Mouse (Mus musculus) stomach, postnatal 0 days (tissue): ENCODE measurements around the gene Polr3a. TPM values are rescaled to one million over a fixed set of nuclear protein-coding genes. Genes with fewer than 3 reads are reported as not detected.
A peak's percentile ranks its signal among the peaks of the same experiment; 100 is the strongest.

Experiments used
- ATAC-seq: fragments of 200-750 bp; cut with Nextera tagmentation; 2 replicates; pipeline ENCODE4 v1.8.0; 2017; ENCODE audit not compliant: low FRiP score, low TSS enrichment
- DNase-seq: peaks from one replicate; pipeline ENCODE4 v3.0.0-alpha.2; 2016; ENCODE audit warnings: low spot score
- H3K27ac ChIP-seq: fragments of 300-500 bp; sonication (generic); replicated peaks from 2 replicates; pipeline ENCODE4 v1.5.1; 2014; ENCODE audit warnings: mild to moderate bottlenecking, control low read depth
- H3K27me3 ChIP-seq: fragments of 300-500 bp; sonication (generic); 2 replicates; pipeline ENCODE4 v1.6.1; 2014; ENCODE audit warnings: low read length; ENCODE audit not compliant: control insufficient read depth, insufficient read depth
- H3K36me3 ChIP-seq: fragments of 300-500 bp; sonication (generic); 2 replicates; pipeline ENCODE4 v1.6.1; 2014; ENCODE audit warnings: low read length, mixed read lengths; ENCODE audit not compliant: control insufficient read depth, insufficient read depth
- H3K4me1 ChIP-seq: fragments of 300-500 bp; sonication (generic); replicated peaks from 2 replicates; pipeline ENCODE4 v1.6.1; 2014; ENCODE audit warnings: antibody characterized with exemption; ENCODE audit not compliant: control insufficient read depth, insufficient read depth
- H3K4me2 ChIP-seq: fragments of 300-500 bp; sonication (generic); replicated peaks from 2 replicates; pipeline ENCODE4 v1.6.1; 2014; ENCODE audit warnings: low read depth, mild to moderate bottlenecking, control low read depth, moderate library complexity
- H3K4me3 ChIP-seq: fragments of 300-500 bp; sonication (generic); 2 replicates; pipeline ENCODE4 v1.5.1; 2014; ENCODE audit warnings: low read depth, low read length, control low read depth
- H3K9ac ChIP-seq: fragments of 300-500 bp; sonication (generic); 2 replicates; pipeline ENCODE4 v1.6.1; 2014; ENCODE audit warnings: mild to moderate bottlenecking, low read length, control low read depth, mixed read lengths
- H3K9me3 ChIP-seq: fragments of 300-500 bp; sonication (generic); 2 replicates; pipeline ENCODE4 v1.6.1; 2016; ENCODE audit warnings: low read length; ENCODE audit not compliant: control insufficient read depth
- CTCF ChIP-seq: IDR thresholded peaks from 2 replicates; pipeline ENCODE4 v1.5.1; 2016; ENCODE audit warnings: antibody characterized with exemption, low read depth, mild to moderate bottlenecking, moderate library complexity
- EP300 ChIP-seq: optimal IDR thresholded peaks from 2 replicates; pipeline ENCODE3; 2016; ENCODE audit warnings: antibody characterized with exemption
- WGBS: fragments of 180-500 bp; shearing (Covaris S2); extraction: QIAGEN DNeasy Blood & Tissue Kit; methylation state at CpG from one replicate; pipeline ENCODE4 v1.1.7; 2014; 5-methylcytosine and 5-hydroxymethylcytosine counted together
- polyA plus RNA-seq: library from polyadenylated mRNA; unstranded; fragments of >200 nt; fragmentation: Nextera tagmentation; extraction: Ambion mirVana; gene quantifications from 2 replicates; pipeline ENCODE4 v1.2.1, GENCODE M21; 2015

Gene Polr3a
- polyA plus RNA-seq, 1 experiment from 2014 or later: 7.0 TPM

DNA sequence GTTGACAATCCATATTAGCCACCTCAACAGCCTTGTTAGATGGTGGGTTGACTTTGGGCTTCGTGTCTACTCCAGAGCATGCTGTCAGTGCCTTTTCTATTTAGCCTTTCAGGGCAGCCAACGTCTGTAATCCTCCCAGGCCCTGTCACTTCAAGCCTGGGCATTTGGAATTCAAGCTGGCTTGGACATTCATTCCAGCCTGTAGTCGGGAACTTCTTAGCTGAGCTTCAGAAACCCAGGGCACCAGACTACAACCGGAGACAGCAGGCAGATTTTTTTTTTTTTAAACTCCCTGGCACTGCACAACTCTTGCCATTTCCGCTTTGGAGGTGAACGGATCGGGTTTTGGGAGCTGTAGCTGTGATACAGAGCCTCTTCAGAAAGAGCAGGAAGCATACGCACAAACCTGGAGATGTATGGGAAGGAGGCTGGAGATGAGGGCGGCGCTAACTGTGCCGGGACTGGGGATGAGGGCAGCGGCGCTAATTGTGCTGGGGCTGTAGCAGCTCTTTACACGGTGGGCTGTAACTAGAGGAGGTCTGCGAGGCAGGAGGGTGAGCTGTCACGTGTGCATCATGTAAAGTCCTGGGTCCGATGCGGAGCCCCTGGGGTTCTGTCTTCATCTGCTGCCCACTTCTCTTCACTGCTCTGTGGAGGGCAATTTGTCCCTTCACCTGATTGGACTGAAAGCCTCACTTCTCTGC is 21.4 kb upstream of the Polr3a start:
- Histone ChIP-seq H3K4me3 (no peak overlapping the region), H3K4me2 (peak overlapping the region; percentile 23; the same call in 1 of the 2 replicates), H3K27me3 (no peaks in the 10 kb centered on the region), H3K27ac (peak overlapping the region; percentile 20; the same call in 1 of the 2 replicates), H3K36me3 (no peaks in the 10 kb centered on the region), H3K9ac (no peak overlapping the region), H3K4me1 (no peaks in the 10 kb centered on the region), H3K9me3 (no peaks in the 10 kb centered on the region)
- no peak for ATAC-seq
- no peak for DNase-seq
- 22% methylated on average over 18 of the region's 18 CpGs for WGBS
- no peak for TF ChIP-seq CTCF
- TF ChIP-seq EP300: no peak

DNA sequence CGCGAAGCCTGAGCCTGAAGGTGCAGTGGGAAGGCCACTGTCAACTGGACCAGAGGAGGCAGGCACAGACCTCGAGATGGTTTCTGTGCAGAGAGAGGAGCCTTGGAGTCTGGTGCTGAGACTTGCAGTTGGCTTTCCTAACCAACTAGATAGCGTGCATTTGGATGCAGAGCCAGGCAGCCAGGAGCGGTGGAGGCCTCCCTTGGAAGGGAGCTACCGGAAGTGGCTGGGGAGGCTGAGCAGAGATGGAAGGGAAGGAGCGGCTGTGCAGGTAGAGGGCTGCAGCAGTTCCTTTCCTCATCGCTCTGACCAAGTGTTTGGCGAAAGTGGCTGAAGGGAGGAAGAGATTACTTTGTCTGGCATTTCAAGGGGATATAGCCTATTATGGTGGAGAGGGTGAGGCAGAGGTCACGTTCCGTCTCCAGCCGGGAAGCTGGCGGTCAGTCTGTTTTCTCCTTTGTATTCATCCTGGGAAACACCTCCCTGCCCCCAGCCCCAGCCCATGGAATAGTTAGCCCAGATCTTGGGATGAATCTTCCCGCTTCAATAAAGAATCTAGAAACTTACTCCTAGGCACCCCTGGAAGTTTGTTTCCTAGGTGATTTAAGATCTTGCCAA is 20.7 kb upstream of the Polr3a start:
- TF ChIP-seq CTCF: no peak
- TF ChIP-seq EP300: no peak
- H3K4me1 ChIP-seq: no peaks in the 10 kb centered on the region
- no peaks in the 10 kb centered on the region for H3K27me3 ChIP-seq
- H3K4me2 ChIP-seq: no peak overlapping the region
- H3K9ac ChIP-seq: no peak overlapping the region
- no peak overlapping the region for H3K4me3 ChIP-seq
- no peaks in the 10 kb centered on the region for H3K36me3 ChIP-seq
- ATAC-seq: no peak
- peak overlapping the region; percentile 24; the same call in 1 of the 2 replicates for H3K27ac ChIP-seq
- H3K9me3 ChIP-seq: no peaks in the 10 kb centered on the region
- WGBS: 33% methylated on average over 14 of the region's 14 CpGs
- DNase-seq: no peak

DNA sequence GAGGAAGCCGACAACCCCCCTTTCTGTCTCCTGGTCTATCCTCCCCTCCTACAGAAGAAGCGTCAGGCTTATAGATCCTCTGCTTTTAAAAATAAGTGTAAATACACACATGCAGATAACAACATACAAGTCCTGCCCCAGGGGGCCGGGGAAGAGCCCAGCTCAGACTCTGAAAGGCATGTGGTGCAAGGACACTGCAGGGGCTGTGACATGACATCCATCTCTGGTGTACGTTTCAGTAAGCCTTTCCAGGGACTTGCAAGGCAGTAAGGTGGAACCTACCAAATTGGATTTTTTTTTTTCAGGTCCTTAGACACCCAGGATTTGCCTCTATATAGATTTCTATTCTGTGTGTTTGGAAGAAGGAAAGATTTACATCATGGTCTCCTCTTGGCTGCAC is 14.4 kb upstream of the Polr3a start:
- H3K36me3 ChIP-seq: peaks cover 19% of the 10 kb centered on the region
- H3K4me2 ChIP-seq: no peak overlapping the region
- H3K9ac ChIP-seq: 0 out of 2 replicates have a peak overlapping the region, but pooled peaks have one; percentile 8
- H3K9me3 ChIP-seq: no peaks in the 10 kb centered on the region
- 55% methylated on average over 4 of the region's 4 CpGs for WGBS
- TF ChIP-seq EP300 (no peak), CTCF (no peak)
- H3K4me1 ChIP-seq: no peaks in the 10 kb centered on the region
- no peak for DNase-seq
- peak overlapping the region; percentile 49 for H3K27ac ChIP-seq
- no peaks in the 10 kb centered on the region for H3K27me3 ChIP-seq
- no peak for ATAC-seq
- H3K4me3 ChIP-seq: no peak overlapping the region

DNA sequence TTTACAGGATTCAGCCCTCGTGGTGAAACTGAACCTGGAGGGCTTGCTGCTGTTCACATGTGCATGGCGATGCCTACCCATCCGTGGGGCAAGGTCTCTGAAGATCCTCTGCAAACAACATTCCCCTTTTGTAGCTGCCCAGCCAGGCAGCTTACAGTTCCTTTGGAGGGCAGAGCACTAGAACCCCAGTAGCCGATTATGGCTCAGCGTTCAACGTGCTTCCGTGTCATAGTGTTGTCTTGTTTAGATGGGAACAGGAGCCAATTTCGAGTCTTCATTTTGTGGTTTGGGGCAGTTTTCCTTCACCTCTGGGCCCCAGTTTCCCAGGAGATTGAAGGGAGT is 14.0 kb upstream of the Polr3a start:
- WGBS: 14% methylated on average over 8 of the region's 8 CpGs
- no peaks in the 10 kb centered on the region for H3K27me3 ChIP-seq
- peaks cover 21% of the 10 kb centered on the region for H3K36me3 ChIP-seq
- no peak overlapping the region for H3K9ac ChIP-seq
- TF ChIP-seq CTCF (no peak), EP300 (no peak)
- no peaks in the 10 kb centered on the region for H3K9me3 ChIP-seq
- H3K27ac ChIP-seq: peak overlapping the region; percentile 49
- H3K4me2 ChIP-seq: peak overlapping the region; percentile 35
- DNase-seq (no peak), ATAC-seq (no peak; the same call in 1 of the 2 replicates)
- H3K4me3 ChIP-seq: no peak overlapping the region
- H3K4me1 ChIP-seq: no peaks in the 10 kb centered on the region

DNA sequence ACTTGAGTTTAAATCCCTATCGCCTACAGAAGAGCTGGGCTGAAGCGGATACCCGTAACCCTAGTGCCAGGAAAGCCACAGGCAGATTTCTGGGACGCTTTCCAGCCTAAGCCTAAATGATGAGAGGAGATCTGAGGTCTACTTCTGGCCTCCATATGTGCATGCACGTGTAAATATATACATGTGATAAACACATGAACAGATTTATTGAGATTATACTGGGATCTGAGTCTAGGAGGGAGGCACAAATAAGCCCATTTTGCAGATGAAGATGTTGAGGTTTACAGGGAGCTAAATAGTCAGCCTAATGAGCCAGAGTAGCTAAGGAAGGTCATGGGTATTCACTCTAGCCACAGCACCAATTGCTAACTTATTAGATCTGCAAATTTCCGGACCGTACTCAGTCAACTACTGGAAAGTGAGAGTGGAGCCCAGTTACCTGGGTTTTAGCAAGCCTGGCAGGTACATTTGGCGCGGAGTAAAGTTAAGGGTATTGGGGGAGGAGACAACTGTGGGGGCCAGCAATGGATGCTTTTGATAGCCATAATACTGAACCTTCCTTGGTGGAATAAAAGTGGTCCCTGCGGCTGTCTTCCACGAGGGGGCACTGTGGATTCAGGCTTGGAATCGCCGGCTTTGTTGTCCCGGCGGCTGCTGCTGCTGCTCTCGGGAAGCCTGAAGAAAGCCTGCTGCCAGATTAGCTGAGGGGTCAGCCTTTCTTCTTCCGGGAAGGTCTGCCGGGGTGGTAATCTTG is 13.4 kb upstream of the Polr3a start:
- Histone ChIP-seq H3K9me3 (no peaks in the 10 kb centered on the region), H3K27me3 (no peaks in the 10 kb centered on the region), H3K9ac (no peak overlapping the region), H3K4me3 (no peak overlapping the region), H3K4me1 (no peaks in the 10 kb centered on the region), H3K27ac (peak overlapping the region; percentile 49; the same call in 1 of the 2 replicates), H3K4me2 (peak overlapping the region; percentile 35), H3K36me3 (peaks cover 21% of the 10 kb centered on the region)
- TF ChIP-seq CTCF (peak; percentile 96), EP300 (no peak)
- DNase-seq (peak; percentile 89), ATAC-seq (peak; percentile 64)
- 14% methylated on average over 18 of the region's 18 CpGs for whole genome bisulfite sequencing
